Mouse (Mus musculus) thymus, postnatal 25 days (tissue): ENCODE results near the gene Igf1r.

ENCODE experiments used
- DNase-seq: peaks from one replicate; pipeline ENCODE4 v3.0.0; 2022

Igf1r gene

DNA sequence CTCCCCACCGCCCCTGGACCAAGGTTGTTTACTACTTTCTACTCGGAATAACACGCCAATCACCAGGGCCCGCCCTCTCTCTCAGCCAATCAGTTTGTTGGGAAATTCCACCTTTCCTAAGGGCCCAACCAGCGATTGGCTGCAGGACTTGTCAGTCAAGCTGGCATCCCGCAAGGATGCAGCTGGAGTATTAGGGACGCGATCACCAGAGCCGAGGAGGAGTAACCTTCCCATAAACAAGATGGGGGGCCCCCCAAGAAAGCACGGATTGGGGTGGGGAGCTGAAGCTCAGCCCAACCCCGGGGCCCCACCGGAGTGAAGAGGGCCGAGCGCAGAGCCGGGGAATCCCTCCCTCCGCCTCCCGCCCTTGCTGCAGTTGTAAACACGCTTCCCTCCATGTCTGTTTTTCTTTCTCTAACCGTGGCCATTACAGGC lies 176.5 kb downstream of the Igf1r start:
- DNase-seq = peak; percentile 97

DNA sequence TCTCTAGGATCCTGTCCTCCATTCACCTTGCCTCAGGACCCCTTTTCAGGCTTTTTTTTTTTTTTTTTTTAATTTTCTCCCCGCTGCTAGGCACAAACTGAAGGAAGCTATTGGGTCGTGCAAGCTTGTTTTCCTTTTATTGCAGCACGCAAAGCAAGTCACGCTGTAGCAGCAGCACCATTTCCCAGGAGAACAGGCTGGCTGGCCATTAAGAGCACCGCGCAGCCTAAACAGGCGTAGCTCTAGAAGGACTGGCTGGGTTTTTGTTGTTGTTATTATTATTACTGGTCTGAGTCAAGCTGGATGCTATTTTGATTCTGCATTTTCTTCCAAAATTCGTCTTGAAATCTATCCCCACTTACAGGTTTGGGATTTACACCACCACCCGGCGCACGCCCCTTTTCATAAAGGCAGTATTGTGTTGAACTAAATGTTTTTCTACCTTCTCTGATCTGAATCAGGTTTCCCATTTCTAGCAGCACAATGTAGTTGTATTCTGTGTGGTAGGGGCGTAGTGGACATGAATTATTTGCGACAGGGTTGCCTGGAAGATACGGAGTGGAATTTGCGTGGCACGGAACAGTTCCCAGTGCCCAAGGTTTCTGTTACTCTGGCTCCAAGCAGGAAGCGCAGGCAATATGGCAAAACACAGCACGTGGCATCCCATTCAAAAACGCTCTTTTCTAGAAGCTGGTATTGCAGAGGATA lies 177.1 kb downstream of the Igf1r start:
- DNase-seq = peak; percentile 81

DNA sequence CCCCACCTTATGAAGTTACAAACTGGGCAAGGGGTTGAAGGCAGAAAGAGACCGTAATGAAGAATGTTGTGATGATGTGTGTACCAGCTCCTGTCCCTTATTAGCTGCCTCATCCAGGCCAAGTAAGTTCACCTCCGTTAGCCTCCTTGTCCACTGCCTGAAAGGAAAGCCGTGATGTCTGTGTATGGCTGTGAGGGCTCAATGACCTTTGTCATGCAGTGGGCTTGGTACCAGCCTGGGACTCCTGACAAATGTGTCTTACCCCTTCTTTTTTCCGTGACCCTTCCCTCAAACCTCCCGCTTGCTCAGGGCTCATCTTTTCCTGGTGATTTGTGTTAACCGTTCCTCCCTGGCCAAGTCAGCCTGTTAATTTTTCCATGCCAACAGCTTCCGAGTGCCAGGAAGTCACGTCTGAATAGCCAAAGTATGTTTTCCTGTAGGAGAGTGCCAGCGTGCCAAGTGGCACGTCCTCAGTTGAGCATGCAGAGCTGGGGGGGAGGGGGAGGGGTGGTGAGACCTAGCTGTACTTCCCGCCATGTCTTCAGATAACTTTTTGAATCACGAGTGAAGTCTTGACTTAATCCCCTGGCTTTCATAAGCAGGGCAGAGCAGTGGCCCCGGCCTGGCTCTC lies 178.4 kb downstream of the Igf1r start:
- no peak for DNase-seq

DNA sequence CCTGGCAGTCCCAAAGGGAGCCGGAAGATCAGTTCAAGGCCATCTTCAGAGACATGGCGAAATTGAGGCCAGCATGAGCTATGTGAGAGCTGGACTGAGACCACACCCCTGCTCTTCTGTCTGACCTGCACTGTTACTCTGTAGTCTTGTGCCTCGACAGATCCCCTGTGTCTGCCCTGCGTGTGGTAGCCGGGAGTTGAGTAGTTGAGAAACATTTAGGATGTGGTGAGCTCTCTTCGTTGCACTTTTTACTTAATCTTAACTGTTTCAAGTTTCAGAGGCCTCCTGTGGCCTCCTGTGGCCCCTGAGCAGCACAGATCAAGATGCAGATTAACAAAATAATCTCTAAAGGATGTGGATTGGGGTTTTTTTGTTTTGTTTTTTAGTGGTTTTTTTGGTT lies 181.1 kb downstream of the Igf1r start:
- peak; percentile 19 for DNase-seq

DNA sequence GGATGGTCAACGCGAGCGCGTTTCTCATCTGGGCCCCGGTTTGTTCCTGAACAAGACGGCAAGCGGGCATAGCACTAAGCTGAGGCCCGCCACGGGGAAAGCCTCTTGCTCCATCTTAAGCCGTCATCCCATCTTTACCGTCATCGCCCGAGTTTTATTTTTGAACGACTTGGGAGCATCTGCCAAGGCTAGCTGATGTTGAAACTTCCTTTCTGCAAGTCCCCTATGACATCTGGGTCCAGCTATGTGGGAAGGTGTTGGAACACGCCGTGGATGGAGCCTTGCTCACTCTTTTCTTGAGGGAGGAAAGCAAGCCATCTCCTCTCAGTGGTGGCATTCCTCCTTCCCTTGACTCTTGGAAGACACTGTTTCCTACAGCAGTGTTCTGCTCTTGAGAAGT lies 182.3 kb downstream of the Igf1r start:
- no peak for DNase-seq

DNA sequence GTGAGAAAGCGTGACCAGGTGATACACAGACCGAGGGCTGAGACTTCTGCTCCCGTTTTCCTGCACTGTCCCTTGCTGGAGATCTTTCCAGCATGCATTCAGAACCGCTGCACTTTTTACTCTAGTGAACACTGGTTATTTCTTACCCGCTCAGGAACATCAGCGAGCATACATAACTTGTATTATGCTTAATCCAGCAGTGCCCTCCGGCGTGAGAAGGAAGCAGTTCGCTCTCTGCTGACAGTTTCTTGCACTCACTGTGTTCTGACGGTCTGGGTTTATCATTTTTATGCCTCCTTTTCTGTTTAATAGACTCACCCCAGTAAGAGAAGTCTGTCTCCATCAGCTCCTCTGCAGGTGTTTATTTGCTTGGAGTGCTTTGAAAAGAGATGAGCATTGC lies 183.4 kb downstream of the Igf1r start:
- peak; percentile 9 for DNase-seq

DNA sequence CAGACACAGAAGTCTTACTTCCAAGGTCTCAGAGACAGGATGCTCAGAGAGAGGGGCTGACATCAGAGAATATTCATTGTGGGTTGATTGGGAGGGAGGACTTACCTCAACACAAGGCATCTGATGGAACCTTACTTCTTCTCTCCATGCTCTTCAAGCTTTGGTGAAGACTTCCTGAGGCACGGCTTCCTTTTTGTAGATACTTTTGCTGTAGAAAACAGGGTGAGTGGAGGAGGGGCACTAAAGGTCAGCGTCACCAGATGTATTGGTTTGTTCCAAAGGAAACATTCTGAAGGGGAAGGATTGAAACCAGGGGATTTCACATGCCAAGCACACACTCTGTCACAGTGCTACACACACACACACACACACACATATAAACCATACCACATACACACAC lies 186.8 kb downstream of the Igf1r start:
- no peak for DNase-seq

DNA sequence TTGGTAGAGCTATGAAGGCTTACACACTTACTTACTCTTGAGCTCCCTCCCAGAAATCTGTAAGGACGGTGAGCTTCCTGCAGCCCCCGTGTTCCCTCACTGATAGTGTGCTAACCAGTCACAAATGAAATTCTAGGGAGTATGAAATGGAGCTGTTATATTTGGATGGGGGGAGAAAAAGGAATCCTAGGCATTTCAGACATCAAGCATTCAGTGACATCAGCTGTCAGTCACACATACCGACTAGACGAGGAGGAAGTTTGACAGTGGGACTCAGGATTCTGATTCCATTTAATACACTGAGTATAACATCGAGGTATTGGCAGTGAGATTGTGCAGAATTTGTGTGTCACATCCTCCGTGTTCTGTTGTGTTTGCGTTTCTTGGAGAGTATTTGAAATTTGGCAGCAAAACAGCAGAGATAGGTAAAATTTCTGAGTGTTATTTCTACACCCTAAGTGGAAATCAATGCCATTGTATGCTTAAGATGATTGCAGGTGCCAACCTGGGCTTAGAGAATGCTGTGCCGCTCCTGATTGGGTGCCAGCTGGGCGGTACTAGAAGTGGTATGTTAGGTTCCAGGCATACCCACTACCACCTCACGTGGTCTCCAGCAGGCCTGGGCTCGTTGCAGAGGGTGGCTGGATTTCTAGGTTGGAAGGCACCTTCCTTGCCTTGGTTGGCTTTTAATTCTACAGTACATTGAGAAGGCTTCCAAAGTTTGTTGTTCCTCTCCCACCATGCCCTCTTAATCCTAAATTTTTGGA lies 187.6 kb downstream of the Igf1r start:
- DNase-seq = no peak

DNA sequence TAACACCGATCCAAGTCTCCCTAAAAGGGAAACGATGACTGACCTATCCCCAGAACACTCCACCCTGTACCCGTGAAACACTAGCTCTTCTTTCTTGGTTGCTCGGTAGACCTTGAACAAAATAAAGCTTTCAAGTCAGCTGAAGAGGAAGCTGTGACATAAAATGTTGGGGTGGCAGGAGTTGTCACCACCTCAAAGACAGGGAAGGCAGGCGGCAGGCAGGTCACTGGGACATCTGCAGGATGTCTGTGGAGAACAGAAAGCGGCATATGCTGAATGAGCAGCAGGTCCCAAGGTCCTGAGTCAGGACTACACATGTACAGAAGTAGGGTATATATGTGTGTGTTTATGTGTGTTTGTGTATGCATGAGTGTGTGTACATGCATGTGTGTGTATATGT lies 191.6 kb downstream of the Igf1r start:
- peak; percentile 67 for DNase-seq

DNA sequence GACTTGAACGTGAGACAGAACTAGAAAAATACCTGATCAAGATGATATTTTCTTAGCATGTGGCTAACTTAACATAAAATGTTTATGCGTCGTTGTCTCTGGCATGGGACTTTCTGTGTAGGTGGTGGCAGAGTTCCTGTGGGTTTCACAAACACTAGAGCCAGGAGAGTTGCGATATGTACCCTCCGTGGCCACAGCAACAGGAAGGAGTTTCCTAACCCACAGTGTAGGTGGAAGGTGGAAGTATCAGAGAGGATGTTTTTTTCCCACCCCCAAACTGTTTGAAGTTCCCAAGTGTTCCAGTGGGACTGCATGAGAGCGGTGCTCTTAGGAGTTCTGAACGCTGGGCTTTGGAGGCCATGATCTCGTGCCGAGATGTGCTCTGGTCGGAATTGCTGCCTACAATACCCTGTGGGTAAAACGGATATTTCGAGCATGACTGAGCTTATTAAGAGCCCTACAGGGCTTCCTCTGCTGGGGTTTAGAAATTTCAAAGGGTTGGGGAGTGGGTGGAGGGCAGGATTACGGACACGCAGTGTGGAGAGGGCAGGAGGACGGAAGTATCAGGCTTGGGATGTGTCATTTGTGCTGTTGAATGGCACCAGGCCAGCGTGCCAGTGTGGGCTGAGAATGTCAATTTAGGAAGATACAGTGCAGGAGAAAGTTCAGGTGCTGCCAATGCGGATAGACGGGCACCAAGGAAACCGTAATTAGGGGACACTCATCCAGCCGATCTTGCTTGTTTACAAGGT lies 195.8 kb downstream of the Igf1r start:
- DNase-seq = no peak

DNA sequence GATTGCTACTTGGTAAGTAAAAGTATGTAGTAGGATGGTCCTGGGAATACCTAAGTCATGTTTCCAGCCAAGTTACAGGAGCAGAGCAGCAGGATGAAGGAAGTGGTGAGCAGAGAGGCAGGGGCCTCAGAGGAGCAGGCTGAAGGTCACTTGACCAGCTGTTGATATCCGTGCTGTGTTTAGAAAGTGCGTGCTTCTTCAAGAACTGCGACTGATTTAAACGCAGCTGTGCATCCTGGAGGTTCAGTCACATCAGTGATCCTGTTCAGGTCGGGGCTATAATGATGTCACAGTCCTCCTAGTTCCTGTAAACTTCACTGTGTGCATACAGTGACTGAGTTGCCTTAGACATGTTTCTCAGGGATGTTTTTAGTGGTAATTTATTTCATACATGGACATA lies 199.3 kb downstream of the Igf1r start:
- no peak for DNase-seq

DNA sequence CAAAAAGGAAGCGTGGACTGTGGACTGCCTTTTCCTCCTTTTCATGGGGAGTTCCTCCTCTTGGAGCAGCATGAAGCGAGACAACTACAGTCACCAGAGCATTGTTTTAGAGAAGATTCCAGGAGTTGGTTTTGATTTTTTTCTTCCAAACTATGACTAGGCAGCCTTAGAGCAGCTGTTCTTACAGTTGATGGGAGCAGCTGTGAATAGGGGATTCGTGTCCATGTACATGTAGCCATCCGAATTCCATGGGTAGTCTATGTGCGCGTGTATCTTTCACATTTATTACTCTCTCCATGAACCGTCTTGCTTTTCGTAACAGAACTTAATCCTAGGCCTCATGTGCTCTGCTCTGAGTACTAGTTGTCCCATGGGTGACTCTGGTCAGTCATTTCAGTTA lies 199.8 kb downstream of the Igf1r start:
- no peak for DNase-seq

DNA sequence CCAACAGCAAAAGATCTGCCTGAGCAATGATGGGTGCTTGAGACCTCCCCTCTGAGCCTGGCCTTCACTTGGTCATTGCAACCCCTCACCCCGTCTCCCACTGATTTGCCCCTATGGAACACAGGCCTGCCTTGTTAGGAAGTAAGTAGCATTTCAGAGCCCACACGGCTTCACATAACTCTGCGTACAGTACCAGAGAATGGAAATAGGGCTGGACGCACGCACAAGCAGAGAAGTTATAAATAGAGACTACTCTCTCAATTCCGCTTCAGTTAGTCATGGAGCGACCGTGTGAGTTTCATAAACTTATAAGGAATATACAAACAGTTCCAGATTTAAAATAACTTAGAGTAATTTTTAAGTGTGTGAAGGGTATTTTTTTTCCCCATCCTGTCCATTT lies 200.6 kb downstream of the Igf1r start:
- DNase-seq = no peak

DNA sequence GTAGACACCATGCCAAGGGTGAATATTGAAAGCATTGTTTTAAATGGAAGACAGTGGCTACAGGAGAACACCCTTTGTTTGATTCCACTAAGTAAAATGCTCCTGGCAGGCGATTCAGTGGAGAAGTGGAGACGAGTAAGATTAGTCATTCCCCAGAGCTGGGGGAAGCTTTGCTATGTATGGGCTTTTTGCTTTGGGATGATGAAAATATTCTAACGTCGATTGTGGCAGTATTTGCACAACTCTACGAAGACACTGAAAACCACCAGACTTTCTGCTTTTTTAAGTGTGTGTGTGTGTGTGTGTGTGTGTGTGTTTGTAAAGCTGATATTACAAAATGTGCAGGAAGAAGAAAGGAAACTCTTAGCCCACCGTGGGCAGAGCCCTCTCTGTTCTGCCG lies 202.0 kb downstream of the Igf1r start:
- no peak for DNase-seq

DNA sequence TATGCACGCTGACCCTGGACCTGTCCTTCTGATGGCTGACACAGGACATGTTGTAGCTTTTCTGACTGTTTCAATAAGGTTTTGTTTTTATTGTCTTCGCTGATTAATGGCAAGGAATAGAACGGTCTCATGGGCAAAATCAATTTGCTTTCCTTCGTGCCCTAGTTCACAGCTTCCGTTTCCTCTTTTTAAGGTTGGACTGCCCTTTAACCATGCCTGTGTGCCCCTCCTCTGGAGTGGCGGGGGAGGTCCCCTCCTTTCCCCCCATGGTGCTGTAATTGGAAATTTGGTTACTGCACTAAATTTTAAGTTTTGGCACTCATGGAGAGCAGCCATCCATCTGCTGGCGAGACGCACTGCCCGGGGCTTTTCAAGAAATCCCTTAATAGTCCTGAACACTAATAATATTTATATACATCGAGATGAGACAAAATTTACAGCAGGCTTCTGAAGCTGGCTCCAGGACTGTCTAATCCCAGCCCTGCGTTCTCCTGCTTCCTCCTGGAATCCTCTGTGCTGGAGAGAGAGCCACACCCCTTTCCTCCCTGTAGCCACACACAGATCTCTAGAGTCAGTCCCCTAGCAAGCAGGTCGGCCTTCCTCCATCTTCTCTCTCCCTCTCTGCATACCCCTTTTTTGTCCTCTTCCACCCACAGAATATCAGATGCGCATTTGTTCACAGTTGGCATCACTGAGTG lies 207.6 kb downstream of the Igf1r start:
- DNase-seq = no peak

DNA sequence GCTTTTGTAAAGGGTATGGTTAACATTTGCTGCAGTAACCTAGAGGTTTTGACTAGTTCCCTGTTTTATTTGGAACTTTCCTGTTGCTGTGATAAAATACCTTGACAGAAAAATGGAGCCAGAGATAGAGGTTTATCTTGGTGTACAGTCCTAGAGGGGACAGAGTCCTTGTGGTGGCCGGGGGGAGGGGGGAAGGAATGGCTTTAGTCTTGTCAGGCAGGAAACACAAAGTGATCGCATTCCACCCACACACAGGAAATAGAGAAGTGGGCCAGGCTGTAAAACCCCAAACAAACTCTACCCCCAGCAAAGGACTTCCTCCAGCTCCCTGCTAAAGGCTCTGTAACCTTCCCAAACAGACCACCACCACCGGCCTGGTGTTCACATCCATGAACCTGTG lies 211.4 kb downstream of the Igf1r start:
- peak; percentile 35 for DNase-seq

DNA sequence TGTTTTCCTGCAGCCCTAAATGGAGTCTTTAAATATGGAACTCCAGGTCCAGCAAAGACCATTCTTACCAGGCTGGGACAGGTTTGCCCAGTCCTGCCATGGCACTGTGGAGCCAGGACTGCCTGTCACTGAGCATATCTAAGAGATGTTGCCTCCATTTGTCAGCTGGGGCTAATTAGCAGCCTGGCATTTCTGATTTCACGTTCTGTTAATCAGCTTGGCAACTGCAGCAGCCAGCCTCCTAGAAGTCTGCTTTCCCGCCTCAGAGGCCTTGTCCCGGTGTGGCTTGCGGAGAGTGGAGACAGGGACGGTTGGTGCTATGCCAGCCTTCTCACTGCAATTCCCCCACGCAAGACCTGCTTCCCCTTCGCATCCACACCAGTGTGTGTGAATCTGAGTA lies 220.1 kb downstream of the Igf1r start:
- no peak for DNase-seq

DNA sequence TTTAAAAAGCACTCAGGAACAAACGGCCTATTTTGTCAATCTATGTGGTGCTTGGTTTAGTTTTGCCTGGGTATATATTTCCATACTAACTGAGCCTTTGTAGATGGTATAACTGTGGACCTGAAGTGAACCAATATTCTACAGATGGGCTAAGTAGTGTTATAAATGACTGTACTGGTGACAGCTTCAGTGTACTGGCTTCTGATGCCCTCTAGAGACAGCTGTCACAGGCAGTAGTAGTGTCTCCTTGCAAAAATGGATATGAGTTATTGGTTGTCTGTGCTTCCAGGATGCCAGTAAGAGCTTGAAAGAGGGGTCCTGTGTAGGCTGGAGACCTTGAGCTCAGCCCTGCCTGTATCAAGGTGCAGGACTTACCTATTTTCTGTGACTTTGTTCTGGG lies 227.0 kb downstream of the Igf1r start:
- no peak for DNase-seq

DNA sequence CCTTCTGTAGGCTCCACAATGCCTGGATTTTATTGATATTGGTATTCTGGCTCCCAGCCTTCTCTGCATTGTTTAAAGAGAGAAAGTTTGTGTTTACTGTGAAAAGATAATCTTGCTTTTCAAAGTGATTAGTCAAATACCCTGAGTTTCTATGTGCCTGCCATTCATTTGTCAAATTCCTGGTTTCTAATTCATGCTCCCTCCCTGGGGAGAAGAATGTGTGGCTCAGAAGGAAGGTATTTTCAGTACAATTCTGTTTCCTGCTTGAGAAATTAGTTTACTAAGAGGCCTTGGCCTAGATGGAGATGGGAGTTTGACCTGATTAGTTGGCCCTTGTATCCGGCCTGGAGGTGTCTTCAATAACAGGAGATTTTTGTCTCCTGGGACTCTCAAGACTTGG lies 228.5 kb downstream of the Igf1r start:
- DNase-seq = no peak

DNA sequence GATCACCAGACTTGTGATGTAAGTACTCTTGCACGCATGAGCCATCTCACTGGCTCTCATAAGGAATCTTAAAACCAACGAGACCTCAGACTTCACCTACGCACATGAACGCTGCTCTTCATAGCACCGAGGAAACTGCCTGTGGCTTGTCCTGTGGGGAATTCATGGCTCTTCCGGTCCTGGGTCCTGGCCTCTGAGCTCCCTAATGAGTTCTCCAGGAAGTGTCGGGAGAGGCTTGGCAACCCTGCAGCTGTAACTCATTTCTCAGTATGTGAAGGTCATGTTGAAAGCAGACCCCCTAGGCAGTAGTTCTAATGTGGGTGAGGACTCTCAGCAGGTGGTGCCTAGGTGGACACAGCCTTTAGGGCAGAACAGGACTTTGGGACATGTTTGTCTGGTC lies 229.4 kb downstream of the Igf1r start:
- DNase-seq = no peak

DNA sequence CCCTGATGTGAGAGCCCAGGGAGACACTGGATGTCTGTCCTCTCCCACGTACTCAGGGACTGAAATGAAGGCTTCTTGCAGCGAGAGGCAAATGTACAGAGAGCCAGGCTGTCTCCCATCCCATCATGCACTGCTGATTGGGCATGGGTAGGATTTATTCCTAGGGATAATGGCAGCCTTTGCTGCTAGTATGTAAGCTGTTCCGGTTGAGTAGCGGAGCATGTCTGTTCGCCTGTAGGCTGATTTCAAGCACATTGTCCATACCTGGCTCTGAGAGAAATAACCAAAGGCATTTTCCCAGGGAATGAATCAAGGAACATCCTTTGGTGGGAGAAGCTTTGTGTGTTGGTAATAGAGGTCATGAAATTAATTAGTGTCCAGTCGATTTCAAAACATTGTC lies 230.1 kb downstream of the Igf1r start:
- no peak for DNase-seq

DNA sequence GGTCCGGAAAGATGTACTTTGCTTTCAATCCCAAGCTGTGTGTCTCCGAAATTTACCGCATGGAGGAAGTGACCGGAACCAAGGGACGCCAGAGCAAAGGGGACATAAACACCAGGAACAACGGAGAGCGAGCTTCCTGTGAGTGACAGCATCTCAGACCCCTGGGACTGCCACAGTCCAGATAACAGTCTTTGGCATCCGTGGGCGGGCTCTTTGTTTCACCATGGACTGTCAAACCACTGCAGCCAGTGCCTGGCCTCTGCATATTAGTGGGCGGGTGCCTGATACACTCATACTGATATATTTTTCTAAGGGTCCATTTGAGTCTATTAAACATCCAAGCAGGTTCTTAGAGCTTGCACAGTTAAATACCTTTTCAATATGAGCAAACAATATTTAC lies 230.8 kb downstream of the Igf1r start:
- no peak for DNase-seq

DNA sequence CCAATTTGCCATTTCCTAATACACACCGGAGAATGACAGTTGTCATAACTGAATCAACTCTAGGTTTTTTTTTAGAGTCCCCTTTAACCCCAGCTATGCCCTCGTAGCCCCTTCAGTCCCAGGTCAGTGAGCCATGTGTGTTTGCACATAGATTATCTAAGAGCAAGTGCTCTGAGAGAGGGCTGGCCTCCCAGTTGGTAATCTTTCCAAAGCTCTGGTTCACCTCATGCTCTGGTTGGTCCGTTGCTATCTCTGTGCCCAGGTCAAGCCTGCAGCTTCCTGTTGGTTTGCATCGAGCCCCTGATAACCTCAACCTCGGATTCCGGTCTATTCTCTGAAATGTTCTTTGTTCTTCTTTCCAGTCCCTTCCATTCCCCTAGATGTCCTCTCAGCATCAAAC lies 236.6 kb downstream of the Igf1r start:
- no peak for DNase-seq
